Mouse (Mus musculus): Measurements from ENCODE around the gene Gm10354.
"Not testable (repeated sequence)": the region's sequence is repeated elsewhere in the genome, so short reads cannot be mapped to it uniquely, and the experiment has no call there.

DNA sequence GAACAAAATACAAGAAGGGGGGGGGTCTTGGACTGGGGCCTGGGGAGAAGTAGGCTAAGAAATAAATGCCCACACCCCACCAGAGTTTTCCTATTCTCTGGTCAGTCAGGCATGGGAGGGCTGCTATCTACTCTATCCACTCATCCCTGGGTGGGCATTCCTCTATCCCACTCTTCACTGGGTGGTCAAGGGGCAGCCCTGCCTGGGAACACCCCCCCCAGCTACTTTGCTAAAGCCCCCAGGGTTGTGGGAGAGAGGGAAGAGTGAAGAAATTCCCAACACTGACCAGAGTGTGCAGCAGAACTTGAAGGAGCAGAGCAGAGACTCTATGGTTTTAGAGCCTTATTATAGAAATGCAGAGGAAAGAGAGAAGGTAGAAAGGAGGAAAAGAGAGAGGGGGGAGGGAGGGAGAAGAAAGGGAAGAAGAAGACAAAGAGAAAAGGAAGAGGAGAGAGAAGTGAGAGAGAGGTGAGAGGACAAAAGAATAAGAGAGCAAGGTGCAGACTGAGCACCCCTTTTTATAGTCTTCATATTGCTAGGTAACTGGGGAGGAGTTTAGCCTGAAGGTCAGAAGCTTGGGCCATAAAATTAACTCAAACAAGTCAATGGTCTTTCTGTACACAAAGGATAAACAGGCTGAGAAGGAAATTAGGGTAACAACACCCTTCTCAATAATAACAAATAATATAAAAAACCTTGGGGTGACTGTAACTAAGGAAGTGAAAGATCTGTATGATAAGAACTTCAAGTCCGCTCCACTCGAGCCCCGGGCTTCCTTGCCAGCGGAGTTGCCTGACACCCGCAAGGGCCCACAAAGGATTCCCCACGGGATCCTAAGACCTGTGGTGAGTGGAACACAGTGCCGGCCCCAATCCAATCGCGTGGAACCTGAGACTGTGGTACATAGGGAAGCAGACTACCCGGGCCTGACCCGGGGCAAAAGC, 32.2 kb upstream of the Gm10354 start:
- TF ChIP-seq POLR2A (IDR thresholded peaks at IDR 0.05; ENCODE audit: low read depth, low read length); CTCF (conservative IDR thresholded peaks at IDR 0.05; ENCODE audit: insufficient read depth, insufficient read length, low read depth, low read length): not testable (repeated sequence)
